Mouse (Mus musculus): ENCODE measurements around the gene Use1.
"Not testable (repeated sequence)": the region's sequence is repeated elsewhere in the genome, so short reads cannot be mapped to it uniquely, and the experiment has no call there.

Gene Use1

DNA sequence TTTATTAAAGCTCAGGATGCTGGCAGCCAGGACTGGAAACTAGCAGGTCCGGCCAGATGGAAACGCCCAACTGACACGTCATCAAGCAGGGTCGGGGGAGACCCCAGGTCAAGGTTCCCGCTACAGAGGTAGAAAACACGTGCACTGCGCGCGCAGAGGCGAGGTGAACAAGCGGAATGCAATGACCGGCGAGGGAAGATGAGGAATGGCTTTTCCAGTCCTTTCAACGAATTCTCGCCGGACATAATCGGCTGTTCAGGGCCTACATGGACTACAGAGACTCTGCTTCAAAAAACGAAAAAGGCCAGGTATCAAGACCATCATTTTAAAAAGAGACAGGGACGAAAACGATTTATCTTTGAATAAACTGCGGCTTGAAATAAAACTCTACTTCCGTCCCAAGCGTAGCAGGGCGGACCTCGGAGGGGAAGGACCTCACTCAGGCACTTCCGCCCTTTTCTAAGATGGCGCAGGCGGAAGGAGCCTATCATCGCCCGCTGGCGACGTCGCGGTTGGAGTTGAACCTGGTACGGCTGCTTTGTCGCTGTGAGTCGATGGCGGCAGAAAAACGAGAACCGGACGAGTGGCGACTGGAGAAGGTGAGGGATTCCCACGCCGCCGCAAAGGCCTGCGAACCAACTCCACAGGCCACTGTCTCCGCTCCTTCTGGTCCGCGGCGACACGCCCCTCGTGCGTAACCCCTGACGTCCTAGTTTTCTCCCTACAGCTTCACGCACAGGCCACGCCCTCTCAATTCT lies at the start of gene Use1:
TSS of gene Use1 (plus strand) at position 78 of the 758 bp plus-strand sequence.
- in situ Hi-C loops (cut with MboI; ENCODE audit: low sequenced_read_pairs): no loop called here

DNA sequence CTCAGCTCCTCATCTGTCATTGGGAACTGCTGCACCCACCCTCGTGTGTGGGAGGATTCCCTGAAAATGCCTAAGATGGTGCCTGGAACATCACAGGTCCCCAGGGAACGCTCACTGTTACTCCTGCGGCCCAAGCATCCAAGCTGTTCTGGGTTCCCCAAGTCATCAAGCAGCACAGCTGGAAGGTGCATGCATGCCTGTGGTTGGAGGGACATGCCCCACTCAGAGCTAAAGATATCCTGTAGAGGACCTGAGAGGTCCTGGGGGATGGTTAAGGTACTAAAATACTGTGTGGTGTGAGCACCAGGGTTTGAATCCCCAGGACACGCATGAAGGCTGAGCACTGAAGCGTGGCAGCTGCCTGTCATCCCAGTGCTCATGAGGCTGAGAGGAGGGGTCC lies 48.0 kb upstream of the Use1 start:
- in situ Hi-C loops (cut with MboI; ENCODE audit: low sequenced_read_pairs): not testable (repeated sequence)

DNA sequence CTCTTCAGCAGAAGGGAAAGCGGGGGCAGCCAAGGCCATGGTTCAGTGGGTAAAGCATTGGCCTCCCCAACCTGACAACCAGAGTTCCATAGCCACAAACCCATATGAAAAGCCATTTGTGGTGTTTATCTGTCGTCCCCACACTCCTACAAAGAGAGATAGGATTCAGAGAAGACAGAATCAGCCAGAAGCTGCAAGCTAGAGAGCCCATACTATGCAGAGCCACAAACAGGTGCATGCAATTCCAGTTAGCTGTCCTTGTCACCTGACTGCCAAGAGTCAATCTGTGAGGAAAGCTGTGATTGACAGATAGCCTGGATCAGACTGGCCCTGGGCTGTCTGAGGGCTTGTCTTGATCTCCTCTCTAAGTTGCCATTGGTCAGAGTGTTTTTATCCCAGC lies 46.9 kb upstream of the Use1 start:
- in situ Hi-C loops (cut with MboI; ENCODE audit: low sequenced_read_pairs): not testable (repeated sequence)

DNA sequence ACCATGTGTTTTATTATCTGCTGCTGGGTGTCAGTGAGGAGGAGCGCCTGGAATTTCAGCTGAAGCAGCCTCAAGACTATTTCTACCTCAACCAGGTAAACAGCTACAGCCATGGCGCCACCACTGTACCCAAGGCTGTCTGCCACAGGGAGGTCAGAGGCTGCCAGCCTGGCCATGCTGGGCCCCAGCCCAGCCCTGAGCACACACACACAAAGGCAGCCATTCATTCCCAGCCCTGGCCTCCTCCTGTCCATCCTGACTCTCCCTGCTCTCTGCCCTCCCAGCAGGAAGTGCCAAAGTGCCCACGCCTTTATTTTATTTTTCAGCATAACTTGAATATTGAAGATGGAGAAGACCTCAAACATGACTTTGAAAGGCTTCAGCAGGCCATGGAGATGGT lies 43.7 kb upstream of the Use1 start:
- in situ Hi-C loops (cut with MboI; ENCODE audit: low sequenced_read_pairs): no loop called here

DNA sequence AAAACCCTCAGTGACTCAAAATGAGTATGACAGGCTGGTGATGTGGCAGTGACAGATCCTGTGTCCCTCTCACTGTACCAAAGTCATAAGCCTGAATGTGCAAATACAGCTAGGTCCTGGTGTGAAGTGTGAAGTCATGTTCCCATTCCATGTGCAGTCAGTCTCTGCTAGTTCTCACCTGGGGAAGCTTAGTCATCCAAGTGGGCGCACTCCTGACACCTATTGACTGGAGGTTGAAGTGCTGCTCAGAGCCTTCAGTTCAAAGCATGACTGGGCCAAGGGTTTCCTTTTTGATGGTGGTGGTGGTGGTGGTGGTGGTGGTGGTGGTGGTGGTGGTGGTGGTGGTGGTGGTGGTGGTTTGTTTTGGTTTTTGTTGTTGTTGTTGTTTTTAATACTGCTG lies 41.8 kb upstream of the Use1 start:
- in situ Hi-C loops (cut with MboI; ENCODE audit: low sequenced_read_pairs): no loop called here

DNA sequence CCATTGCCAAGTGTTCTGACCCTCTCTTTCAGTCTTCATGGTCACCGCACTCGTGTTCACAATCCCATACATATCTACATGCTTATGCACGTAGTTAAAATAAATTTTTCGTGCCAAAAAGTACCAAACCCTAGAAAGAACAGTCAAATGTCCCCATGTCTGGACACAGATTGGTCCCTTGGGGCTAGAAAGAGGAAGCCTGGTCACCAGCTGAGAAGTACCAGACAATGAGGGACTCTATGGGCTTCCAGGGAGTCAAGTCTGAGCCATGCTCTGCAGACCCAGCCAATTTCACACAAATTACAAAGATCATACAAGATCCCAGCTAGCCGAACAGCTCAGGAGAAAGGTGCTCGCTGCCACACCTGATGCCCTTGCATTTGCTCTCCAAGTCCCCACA lies 28.8 kb upstream of the Use1 start:
- in situ Hi-C loops (cut with MboI; ENCODE audit: low sequenced_read_pairs): not testable (repeated sequence)

DNA sequence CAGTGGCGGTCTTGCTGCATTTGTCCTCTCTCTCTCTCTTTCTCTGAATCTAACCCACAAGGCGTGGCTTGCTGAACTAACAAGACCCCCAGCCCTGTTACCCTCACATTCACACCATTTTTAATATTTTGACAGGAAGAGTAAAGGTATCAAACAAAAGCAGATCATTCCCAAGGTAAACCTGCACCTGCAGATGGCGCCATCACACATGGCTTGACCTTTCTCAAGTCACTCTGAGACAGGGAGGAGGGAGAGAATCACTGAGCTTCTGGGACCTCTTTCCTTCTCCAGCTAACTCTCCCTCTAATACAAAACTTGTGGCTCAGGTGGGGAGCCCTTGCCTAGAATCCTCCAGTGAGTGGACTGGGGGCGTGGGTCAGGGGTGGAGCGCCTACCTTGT lies 26.0 kb upstream of the Use1 start:
- in situ Hi-C loops (cut with MboI; ENCODE audit: low sequenced_read_pairs): no loop called here

DNA sequence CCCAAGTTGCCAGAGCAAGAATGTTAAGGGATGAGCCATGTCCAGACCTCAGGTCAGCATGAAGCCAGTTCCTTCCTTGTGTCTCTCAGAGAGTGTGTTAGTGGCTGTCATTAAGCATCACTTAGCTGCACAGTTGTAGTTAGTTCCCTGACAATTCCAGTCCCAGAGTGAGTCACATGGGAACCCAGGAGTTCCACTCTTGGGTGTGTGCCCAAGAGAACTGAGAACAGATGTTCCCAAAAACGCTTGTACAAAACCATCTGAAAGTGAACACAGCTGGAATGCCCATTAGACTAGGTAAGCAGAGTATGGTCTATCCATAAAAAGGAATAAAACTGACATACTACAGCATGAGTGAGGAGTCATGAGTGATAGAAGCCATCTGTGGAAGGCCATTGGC lies 20.1 kb upstream of the Use1 start:
- in situ Hi-C loops (cut with MboI; ENCODE audit: low sequenced_read_pairs): no loop called here

DNA sequence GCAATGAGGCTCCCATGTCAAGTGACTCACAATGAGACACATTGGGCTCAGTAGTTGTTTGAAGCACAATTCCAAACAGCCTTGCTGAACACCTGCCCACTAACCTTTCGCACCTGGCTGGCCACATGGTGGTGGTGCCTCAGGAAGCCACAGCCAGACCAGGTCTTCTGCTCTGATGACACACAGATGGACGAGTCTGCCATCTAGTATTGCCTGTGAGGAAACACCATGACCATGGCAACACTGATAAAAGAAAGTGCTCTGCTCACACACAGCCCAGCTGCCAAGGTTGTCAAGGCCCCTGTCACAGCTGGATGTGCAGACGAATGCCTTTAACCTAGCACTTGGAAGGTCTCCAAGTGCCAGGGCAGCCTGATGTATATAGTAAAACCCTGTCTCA lies 15.5 kb upstream of the Use1 start:
- in situ Hi-C loops (cut with MboI; ENCODE audit: low sequenced_read_pairs): no loop called here

DNA sequence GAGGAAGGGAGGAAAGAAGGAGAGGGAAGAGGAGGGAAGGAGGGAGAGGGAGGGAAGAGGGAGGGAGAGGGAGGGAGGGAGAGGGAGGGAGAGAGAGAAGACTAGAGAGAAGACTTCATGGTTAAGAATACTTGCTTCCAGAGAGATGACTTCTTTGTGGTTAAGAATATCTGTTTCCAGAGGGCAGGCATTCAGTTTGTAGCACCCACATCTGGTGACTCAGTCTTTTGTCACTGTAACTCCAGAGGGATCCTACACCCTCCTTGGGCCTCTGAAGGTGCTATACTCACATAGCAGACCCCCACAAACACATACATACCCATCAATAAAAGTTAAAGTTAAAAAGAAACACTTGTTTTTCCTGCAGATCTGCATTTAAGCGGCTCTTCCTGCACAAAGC lies 15.1 kb upstream of the Use1 start:
- in situ Hi-C loops (cut with MboI; ENCODE audit: low sequenced_read_pairs): no loop called here

DNA sequence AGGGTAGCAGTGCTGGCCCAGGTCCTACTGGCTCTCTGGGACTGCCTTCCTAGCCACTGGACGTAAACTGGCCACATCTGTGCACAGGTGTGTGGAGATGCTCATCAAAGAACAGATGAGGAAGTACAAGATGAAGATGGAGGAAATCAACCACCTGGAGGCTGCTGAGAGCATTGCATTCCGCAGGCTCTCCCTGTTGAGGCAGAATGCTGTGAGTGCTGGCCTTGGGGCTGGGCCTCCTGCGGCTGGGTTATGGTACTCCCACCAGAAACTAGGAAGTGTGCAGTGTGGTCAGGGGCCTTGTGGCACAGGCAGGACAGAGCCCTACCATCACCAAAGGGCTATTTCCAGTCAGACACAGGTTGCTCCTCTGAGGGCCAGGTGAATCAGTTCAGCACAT lies 8.6 kb upstream of the Use1 start:
- in situ Hi-C loops (cut with MboI; ENCODE audit: low sequenced_read_pairs): no loop called here

DNA sequence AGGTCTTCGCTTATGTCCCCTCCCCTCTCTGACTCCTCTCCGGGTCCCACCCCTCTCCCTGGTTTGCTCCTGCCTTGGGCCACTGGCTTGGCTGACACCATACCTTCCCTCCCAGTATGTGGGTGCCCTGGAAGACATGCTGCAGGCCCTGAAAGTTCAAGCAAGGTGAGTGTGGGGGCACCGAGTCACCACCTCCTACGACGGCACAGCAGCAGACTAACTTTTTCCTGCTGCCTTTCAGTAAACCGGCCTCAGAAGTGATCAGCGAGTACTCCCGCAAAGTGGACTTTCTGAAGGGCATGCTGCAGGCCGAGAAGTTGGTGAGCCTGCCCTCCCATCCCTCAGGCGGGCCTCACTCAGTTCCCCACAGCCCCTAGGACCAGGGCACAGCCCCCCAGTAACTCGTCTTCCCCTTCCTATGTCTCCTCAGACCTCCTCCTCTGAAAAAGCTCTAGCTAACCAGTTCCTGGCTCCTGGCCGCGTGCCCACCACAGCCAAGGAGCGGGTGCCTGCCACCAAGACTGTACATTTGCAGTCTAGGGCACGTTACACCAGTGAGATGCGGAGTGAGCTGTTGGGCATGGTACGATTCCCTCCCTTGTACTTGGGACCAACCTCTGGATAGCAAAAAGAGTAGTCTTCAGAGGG lies 1.0 kb downstream of the Use1 start:
- in situ Hi-C loops (cut with MboI; ENCODE audit: low sequenced_read_pairs): no loop called here

DNA sequence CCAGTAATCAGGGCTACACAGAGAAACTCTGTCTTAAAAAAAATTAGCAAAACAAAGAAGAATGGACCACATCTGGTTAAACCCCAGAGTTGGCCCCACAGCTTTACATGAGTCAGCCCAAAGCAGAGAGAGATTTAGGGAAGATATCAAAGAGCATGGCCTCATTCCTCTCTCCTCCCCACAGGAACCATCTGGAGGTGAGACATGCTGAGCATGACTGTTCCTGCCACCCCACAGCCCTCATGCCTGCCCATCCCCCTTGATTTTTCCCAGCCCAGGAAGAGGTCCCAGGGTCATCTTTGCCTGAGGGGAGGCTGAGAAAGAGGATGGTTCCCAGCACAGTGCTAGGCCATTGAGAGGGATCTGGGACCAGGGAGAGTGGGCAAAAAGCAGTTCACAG lies 1.7 kb downstream of the Use1 start:
- in situ Hi-C loops (cut with MboI; ENCODE audit: low sequenced_read_pairs): no loop called here

DNA sequence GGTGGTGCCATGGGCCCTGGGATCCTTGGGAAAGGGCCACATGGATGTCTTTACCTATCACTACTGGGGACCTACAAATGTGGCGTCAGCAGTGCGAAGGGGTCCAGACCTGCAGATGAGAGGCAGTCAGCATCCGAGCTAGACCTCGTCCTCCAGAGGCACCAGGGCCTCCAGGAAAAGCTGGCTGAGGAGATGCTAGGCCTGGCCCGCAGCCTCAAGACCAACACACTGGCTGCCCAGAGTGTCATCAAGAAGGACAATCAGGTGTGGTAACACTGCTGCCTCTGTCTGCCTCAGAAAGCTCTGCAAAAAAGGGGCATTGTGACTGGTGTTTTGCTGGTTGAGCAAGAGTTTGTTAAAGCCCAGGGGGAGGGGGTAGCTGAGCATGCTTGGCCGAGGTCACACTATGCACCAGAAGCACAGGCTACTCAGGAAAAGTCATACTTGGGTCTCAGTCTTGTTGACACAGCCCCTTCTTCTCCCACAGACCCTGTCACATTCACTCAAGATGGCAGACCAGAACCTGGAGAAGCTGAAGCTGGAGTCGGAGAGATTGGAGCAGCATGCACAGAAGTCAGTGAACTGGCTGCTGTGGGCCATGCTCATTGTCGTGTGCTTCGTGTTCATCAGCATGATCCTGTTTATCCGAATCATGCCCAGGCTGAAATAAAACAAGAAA lies 2.5 kb downstream of the Use1 start:
- in situ Hi-C loops (cut with MboI; ENCODE audit: low sequenced_read_pairs): no loop called here

DNA sequence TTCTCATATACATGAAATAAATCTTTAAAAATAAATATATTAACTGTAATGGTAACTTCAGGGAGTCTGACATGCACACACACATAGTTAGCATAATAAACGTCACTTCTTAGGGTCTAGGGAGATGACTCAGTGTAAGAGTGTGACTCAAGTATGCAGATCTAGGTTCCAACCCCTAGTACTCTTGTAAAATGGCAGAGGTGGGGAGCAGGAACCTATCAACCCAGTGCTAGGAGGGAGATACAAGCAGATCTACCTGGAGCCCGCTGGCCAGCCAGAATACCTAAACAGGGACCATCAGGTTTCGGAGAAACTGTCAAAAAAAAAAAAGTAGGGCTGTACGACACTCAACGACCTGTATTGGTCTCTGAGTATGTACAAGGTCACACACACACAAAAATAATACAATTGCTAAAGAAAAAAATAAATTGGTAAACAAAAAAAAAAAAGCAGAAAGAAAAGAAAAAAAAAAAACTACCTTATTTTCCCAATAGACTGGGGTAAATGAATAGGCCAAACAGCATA lies 4.1 kb downstream of the Use1 start:
- in situ Hi-C loops (cut with MboI; ENCODE audit: low sequenced_read_pairs): no loop called here

DNA sequence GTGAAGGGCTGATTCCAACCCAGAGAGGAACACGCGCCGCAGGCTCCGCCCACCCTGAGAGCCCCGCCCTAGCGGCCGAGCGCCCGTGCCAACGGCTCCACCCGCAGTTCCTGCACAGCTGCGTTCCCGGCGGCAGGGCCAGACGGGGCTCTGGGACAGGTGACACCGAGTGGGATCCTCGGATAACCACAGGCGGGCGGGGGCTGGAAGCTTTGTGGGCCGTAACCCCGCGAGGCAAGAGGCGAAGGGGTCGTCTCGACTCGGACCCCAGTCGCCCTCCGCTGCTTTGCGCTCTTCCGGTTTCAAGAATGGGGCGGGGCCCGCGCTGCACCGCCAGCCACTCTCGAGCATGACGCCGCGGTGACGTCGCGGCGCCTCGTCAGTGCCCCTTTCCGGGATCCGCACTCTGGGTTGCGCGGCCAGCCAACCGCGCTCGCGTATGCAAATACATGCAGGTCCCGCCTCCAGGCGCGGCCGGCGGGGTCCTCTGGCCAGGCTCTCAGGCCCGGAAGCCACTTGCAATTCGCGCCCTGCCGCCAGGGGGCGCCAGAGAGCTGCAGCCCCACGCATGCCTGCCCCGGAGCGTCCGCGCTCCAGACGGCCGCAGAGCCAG lies 4.7 kb downstream of the Use1 start, which contains the start of gene Ocel1:
TSS of gene Ocel1 (plus strand) at position 63 of the 613 bp plus-strand sequence.
- in situ Hi-C loops (cut with MboI; ENCODE audit: low sequenced_read_pairs): no loop called here

DNA sequence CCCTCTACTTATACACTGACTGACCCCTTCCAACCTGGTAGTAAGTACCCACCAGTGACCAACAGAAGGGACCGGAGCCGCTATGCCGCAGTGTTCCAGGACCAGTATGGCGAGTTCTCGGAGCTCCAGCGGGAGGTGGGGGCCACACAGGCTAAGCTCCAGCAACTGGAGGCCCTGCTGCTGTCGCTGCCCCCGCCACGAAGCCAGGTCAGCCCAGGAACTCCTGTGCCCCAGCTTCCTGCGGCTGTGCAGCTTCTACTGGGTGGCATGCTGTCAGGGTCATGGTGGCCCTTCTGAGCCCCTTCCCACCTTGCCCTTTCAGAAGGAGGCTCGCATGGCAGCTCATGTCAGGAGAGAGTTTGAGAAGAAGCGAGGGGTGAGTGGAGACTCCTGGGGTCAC lies 5.8 kb downstream of the Use1 start:
- in situ Hi-C loops (cut with MboI; ENCODE audit: low sequenced_read_pairs): no loop called here

DNA sequence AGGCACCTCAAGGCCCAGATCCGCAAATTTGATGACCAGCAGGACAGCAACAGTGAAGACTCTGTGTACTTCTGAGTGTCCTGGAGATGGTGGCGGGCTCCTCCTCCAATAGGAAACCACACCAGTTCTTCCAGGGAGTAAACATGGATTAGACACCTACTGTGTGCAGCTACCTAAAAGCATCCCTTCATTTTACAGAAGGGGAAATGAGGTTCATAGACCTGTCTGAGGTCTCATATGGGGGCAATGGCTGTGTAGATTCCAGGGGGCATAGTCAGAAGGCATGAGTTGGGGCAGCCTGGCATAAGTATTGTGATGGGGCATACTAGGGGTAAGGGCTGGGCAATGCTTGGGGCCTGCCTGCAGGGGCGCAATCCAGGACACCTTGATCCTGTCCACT lies 6.4 kb downstream of the Use1 start:
- in situ Hi-C loops (cut with MboI; ENCODE audit: low sequenced_read_pairs): no loop called here

DNA sequence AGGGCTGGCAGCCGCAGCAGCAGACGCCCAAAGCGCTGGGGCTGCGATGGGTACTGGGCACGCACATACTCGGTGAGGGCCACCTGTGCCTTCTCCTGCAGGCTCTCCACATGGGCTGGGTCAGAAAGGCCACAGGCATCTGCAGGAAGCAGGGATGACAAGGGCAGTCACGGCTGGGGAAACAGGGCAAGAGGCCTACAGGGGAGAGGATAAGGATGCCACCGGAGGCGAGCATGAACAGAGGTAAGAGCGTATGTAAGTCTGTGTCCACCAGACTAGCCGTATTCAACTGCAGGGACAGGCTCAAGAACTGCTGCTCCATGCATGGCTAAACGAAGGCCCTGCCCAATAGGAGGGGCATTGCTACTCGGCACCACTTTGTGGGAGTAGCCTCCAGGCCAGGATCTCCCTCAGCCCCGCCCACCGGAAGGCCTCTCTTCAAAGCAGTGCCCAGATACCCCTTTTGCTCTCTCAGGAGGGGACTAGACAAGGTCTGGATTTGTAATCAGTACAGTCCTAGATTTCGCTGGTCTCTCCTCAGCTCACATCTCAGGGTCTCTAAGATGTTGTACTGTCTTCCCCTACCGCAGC lies 8.1 kb downstream of the Use1 start:
- in situ Hi-C loops (cut with MboI; ENCODE audit: low sequenced_read_pairs): no loop called here

DNA sequence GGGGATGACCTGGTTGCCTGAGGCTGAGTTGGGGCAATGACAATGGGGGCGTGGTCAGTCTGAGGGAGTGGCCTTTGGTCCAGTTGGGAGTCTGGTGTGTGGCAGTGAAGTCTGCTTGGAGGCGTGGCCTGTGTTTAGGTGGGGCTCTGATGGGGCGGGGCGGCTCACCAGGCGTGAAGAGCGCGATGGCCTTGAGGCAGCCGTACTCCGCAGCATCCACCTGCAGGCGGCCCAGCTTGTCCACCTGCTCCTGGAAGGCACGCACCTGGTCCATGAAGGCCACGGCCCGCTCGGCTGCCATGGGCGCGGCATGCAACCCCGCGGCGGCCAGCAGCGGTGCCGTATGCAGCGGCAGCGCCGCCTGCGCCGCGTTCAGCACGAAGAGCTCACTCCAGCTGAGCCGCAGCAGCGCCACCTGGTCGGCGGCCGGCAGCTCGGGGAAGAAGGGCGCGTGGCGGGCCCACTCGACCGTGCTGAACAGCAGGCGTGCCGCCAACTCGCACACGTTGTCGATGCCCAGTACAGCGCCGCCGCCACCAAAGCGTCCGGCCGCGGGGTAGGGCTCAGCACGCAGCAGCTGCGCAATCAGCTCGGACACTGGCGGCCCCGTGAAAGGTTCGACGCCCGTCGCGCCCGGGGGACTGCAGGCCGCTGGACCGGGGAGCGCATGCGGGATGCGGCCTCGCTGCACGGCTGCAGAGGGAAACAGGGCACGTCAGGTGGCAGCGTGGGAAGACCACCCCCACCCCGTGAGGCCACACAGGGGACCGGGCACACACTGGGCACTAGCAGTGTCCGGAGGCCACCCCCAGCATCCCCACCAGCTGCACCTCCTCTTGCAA lies 9.2 kb downstream of the Use1 start:
- in situ Hi-C loops (cut with MboI; ENCODE audit: low sequenced_read_pairs): no loop called here

Data from CH12F3 (cell line).